Mouse (Mus musculus) right cerebral cortex, postnatal 14 days (tissue): ENCODE data around the gene Naaladl1.
A peak's percentile ranks its signal among the peaks of the same experiment; 100 is the strongest.

Experiments used
- DNase-seq: peaks from one replicate; pipeline ENCODE4 v3.0.0; 2022

Gene Naaladl1

GRCm38 (mm10) chr19:6105586-6105985 lies at the start of gene Naaladl1:
TSS of gene Naaladl1 (plus strand) at chr19:6105782.
- no peak for DNase-seq

DNA sequence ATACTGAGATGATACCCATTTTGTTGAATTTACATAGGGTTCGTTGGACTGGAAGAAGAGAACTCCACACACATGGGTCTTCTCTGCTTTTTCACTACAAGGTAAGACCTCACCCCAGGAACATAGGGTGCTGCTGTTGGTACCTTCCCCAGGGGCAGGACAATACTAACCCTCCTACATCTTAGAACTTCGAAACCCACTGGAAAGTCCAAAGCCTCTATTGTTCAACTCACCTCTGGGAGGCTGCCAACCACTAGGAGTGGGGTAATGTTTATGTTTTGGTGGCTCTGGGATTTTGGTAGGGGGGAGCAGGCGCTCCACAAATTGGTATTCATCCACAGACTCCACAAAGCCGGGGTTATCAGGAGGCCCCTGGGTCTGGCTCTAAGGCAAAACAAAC lies 48.9 kb upstream of the Naaladl1 start:
- DNase-seq: no peak

DNA sequence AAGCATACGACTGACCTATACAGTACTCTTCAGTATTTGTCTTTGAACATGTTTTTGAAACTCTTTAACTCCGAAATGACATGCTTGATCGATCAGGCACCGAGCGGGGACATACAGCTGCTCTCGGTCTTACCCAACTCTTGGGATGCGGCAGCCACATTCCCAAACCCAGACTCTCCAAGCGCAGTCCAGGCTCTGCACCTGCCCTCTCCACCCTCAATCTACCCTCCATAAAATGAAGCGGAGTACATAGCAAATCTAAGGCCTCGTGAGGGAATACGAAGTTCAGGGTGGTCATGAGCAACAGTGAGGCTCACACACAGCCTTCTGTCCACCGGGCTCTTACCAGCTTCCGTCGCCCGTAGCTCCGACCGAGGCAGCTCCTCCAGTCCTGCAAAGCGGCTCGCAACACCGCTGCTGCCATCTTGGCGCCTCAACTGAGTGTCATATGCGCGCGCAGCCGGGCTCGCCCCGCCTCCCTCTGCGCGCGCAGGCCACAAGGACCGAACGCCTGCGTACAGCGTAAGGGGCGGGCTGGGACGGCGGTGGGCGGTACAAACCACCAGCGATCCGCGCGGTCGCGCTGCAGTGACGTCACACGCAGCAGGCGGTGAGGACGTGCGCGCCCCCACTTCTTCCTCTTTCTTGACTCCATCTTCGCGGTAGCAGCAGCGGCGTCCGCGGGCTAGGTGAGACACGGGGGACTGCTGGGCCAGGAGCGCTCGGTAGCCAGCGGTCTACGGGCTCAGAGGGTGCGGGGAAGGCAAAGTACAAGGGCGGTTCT lies 48.1 kb upstream of the Naaladl1 start, which contains the start of the genes Mrpl49 and Fau:
TSS of gene Mrpl49 (minus strand) at position 473 of the 784 bp plus-strand sequence.
TSS of gene Fau (plus strand) at position 532 of the 784 bp plus-strand sequence.
- peak; percentile 100 for DNase-seq

GRCm38 (mm10) chr19:6058513-6058912 lies 47.1 kb upstream of the Naaladl1 start:
- no peak for DNase-seq

DNA sequence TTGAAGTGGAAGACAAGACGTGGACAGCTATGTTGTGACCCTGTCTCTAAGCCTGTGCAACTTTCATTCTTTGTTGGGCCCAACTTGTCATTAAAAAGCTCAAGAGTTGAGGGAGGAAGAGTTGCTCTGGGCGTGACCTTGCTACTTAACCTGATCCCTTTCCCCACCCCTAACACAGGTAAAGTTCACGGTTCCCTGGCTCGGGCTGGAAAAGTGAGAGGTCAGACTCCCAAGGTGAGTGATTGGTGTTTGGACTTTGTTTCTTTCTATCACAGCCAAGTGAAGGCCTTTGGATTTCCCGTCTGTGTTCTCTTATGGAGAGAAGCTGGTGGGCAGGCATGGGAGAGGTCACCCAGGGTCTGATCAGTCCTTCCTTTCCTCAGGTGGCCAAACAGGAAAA lies 46.6 kb upstream of the Naaladl1 start:
- DNase-seq: no peak

DNA sequence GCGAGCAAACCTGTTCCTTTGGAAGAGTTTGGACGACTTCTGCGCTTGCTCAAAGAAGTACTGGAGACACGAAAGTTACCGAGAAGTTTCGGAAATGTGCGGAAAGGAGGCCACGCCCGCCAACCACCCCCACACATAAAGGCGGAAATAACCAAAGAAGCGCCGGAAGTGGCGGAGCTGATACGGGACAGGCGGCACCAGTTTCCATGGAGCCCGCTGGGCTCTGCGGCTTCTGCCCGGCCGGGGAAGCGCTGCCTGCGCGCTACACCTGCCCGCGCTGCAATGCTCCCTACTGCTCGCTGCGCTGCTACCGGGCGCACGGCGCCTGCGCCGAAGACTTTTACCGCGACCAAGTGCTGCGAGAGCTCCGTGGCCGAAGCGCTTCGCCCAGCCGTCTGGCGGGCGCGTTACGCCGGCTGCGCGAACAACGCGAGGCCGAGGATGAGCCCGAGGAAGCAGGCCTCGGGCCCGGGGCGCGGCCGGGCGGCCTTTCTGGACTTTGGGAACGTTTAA lies 44.5 kb upstream of the Naaladl1 start, which contains the start of gene Znhit2:
TSS of gene Znhit2 (plus strand) at position 172 of the 513 bp plus-strand sequence.
- peak; percentile 90 for DNase-seq

DNA sequence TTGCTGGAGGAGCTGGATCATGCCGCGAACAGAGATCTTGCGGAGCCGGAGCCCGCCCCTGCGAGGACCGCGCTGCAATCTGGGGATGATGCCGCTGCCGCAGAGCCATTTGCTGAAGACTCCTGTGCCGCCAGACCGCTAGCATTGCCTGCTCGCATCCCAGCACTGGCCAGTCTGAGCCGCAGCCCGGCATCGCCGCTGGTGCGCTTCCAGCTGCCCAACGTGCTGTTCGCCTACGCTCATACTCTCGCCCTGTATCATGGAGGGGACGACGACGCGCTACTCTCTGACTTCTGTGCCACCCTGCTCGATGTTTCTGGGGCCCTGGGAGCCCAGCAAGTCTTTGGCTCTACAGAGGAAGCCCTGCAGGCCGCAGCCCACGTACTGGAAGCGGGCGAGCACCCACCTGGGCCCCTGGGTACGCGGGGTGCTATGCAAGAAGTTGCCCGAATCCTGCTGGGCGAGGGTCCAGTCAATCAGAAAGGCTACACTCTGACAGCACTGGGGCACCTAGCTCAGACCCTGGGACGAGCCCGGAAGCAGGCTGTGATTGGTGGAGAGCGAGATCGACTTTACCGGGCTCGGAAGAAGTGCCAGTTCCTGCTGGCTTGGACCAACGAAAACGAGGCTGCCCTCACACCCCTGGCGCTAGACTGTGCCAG lies 43.8 kb upstream of the Naaladl1 start:
- DNase-seq: peak; percentile 55

DNA sequence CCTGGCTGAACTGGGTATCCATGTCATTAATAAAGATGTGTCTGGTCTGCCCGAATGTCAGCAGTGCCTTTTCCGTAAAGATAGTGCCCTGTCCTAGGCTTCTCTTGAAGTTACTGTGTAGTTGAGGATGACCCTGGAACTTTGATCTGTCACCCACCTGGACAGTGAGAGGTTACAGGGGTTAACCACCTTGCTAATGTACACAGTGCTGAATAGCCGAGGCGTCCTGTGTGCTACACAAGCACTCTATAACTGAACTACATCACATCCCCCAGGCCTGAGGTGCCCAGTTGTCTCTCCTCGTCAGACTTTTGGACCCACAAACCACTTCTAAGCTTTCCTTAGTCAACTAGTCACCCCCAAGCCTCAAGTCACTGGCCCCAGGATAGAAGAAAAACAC lies 43.2 kb upstream of the Naaladl1 start:
- no peak for DNase-seq

GRCm38 (mm10) chr19:6063081-6063480 lies 42.5 kb upstream of the Naaladl1 start:
- no peak for DNase-seq

GRCm38 (mm10) chr19:6066571-6066970 lies 39.0 kb upstream of the Naaladl1 start:
- DNase-seq: peak; percentile 42

DNA sequence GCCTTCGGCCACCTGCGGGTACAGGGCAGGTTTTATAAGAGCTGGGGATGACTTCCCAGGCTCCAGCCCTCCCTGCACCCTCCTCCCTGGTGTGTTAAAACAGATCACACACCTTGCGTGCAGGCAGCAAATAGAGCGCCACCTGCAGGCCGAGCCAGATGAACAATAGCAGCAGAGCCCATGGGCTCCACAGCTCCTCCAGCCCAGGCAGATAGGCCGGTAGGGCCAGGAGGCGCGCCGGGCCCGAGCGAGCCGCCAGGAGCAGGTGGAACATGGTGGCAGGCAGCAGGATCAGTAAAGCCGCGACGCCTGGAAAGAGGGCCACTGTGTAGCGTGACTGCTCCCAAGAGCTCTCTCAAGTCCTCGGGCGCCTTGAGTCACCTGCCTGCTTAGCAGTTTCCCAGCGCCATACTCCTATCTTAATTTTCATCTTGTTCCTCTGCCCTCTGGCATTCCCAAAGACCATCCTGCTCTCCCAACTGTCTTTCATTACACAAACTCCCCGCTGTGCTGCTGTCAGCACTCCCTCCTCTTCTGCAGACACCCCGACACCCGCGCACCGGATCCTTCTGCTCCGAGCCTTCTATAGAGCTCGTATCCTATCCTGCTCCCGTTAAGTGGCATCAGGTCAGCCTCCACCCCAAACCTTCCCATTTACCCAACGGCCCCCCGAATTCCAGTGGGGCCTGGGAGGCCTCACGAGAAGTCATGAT lies 38.4 kb upstream of the Naaladl1 start:
- DNase-seq: peak; percentile 90

- peak; percentile 86 for DNase-seq
These were observed 37.7 kb upstream of the Naaladl1 start, which contains the start of gene Tm7sf2 for GRCm38 (mm10) chr19:6067724-6068415. TSS of gene Tm7sf2 (minus strand) at chr19:6068373.

DNA sequence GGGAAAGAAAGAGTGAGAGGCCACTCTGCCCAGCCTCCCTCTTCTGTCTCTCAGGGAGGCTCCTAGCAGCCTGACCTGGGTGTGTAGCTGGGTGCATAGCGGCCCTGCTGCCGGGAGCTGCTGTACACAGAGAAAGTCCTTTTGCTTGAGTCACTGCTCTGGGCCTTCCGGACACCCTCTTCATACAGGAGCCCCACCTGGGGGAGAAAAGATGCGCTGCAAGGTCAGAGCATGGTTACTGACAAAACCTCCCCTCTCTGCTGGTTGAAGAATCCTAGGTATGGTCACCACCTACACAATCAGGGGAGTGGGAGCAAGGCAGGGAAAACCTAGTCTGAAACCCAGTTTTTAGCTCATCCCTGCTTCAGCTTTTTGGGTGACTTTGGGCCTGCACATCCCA lies 36.6 kb upstream of the Naaladl1 start:
- no peak for DNase-seq

DNA sequence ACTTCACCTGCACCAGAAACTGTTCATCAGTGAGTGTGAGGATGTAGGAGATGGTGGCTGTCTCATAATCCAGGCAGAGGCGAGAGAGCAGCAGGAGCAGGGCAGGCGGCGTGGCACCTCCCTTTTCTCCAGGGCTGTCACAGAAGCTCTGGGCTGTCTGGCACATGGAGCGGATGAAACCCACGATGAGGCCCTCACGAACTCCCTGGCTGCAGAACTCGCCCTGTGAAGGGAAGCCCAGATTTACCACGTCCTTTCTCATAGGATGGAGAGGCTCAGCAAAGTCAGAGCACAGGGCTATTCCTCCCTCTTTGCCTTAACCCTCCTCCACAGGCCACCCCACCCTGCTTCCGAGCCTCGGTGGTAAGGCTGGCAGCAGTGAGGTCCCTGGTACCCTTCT lies 35.7 kb upstream of the Naaladl1 start:
- no peak for DNase-seq

DNA sequence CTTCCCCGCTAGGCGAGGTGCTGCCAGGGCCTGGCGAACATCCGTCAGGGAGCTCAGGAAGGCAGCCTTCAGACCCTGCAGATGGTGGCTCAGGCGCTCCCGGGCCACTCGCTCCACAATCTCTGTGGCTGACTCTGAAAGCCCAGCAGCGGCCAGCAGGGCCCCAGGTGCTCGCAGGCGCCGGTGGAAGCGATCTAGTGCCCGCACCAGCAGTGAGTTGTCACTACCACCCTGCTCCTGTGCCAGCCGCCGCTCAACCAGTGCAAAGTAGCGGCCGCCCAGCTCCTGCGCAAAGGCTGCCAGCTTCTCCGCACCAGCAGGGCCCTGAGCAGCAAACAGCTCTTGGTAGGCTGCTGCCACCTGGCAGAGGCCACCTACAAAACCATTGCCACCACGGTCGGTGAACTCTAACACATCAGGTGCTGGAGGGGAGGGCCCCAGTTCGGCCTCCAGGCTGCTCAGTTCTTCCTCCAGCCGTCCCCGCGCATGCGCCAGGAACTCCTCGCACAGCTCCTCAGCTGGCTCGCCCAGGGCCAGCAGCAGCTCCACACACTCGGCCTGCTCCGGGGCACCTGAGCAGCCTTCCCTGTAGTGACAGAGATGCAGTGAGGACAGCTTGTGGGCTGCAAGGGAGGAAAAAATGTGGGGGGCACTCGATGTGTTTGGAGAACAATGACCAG lies 34.9 kb upstream of the Naaladl1 start:
- DNase-seq: no peak

GRCm38 (mm10) chr19:6071261-6071660 lies 34.3 kb upstream of the Naaladl1 start:
- DNase-seq: no peak

GRCm38 (mm10) chr19:6073889-6074288 lies 31.7 kb upstream of the Naaladl1 start:
- no peak for DNase-seq

- DNase-seq: peak; percentile 78
These were observed 28.8 kb upstream of the Naaladl1 start, which contains the start of gene Vps51 for GRCm38 (mm10) chr19:6076564-6077393. TSS of gene Vps51 (minus strand) at chr19:6077231.

DNA sequence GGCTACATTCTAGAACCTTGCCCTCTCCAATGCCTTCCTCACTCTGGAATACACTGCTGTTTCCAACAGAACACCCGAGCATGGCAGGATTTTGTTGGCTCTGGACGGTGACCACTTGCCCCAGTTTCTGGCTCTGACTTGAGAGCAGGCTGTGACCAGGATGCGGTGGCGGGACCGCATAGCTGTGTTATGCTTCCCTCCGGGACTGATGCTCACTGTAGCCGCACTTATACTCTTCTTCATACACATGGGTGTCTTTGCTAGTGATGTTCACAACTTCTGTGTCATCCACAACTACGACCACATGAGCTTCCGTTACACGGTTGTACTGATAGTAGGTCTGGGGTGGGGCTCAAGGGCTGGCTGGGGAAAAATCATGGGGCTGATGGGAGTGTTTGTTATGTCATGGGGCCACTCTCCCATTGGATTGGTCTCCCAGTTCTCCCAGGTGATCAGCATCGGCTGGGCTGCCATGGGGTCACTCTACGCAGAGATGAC lies 25.6 kb upstream of the Naaladl1 start, which contains the start of gene Tmem262:
TSS of gene Tmem262 (plus strand) at position 51 of the 498 bp plus-strand sequence.
- no peak for DNase-seq

GRCm38 (mm10) chr19:6082156-6082555 lies 23.4 kb upstream of the Naaladl1 start, which contains the start of gene Gm28374:
TSS of gene Gm28374 (minus strand) at chr19:6082256.
- no peak for DNase-seq
